Mouse (Mus musculus) adrenal gland, adult (tissue): ENCODE data around the gene Gm20696.
A peak's percentile ranks its signal among the peaks of the same experiment; 100 is the strongest.

ENCODE experiments used
- DNase-seq, 2 experiments: peaks; one replicate each; pipeline ENCODE4 v3.0.0; 2022 to 2023; ENCODE audit warnings: low spot score in 1 of 2; ENCODE audit not compliant: inconsistent age in 2 of 2

Gene Gm20696

GRCm38 (mm10) chr6:99265945-99266656, 400.5 kb downstream of the Gm20696 start:
- peak in 1 of 2 experiments; percentile 42 for DNase-seq

GRCm38 (mm10) chr6:99265173-99265572, 401.4 kb downstream of the Gm20696 start:
- no peak for DNase-seq

- no peak for DNase-seq
Observed at GRCm38 (mm10) chr6:99264192-99265093, 402.2 kb downstream of the Gm20696 start.

DNA sequence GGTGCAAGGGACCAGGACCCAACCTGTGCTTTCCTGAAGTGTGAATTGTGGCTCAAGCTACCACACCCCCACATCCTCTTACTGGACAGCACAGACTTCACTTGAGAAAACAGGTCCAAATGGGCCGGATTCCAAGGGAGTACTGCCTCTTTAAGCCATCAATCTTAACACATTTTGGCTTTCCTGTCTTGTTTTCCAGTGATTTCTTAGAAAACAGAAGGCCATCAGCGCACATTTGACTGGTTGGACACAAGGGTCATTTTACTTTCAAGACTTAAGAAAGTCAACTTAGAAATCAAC, 402.8 kb downstream of the Gm20696 start:
- no peak for DNase-seq

DNA sequence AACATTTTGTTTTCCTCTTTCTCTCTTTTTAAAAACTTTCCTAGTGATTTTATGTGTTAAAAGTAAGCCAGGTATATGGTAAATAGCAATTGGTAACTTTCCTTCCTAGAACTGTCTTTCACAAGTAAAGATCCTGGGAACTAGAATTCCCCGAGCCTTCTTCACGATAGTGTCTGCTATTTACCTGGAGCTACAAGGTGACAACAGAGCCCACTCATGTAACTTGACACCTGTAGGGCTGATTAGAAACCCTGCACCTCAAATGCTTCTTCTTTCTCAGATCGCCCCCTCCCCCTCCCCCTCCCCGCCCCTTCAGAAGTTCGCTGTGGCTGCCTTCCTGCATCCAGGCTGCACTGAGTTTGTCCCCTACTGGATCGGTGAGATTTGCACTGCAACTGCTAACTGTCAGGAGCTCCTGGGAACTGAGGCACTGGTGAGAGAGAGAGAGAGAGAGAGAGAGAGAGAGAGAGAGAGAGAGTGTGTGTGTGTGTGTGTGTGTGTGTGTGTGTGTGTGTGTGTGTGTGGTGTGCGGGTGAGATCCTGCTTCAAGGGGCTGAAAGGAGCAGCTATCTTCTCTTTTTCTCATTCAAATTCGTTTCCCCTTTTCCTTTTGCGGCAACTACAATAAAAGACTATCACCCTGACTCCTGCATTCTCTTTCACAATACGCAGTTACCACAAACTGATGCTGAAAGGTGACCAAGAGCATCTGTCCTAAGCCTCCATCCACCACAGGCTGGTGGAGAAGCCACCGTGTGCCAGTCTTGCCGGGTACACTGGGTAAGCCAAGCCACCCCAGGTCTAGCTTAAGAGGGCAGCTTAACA, 403.3 kb downstream of the Gm20696 start:
- DNase-seq: no peak

- DNase-seq: no peak
Observed at GRCm38 (mm10) chr6:99261737-99262130, 404.9 kb downstream of the Gm20696 start.

- no peak for DNase-seq
Observed at GRCm38 (mm10) chr6:99260941-99261736, 405.5 kb downstream of the Gm20696 start.

- DNase-seq: no peak
Observed at GRCm38 (mm10) chr6:99258346-99258745, 408.3 kb downstream of the Gm20696 start.

DNA sequence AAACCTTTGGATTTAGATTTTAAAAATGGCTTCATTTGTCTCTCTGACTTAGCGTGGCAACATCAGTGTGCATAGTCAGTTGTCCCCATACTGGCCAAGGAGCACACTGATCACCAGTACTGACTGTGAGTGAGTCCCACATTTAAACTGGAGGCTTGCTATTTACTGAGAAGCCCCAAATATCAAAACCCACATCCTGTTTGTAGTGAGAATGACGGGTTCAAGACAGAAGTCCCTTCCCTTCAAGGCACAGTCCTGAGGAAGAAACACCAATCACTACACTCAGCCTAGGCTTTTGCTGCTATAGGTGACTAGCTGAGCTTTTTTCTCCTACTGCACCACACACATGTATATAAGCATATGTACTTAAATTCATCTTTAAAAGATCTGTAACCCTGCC, 408.9 kb downstream of the Gm20696 start:
- no peak for DNase-seq

DNA sequence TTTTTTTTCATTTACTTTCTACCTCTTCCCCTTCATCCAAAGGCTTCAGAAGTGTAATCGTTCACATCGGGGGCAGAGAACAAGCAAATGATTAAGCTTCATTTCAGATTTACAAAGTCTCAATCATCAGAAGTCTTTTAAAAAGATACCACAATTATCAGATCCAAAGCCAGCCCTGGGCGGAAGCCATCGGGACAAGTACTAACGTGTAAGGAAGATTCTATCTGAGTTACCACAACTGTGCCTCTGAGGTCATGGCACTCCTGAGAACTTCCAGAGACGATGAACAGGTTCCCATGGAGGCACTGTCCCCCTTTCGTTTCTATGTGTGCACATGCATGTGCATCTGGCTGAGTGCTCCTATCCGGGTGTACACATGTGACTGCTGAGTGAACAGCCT, 413.3 kb downstream of the Gm20696 start:
- DNase-seq: no peak

GRCm38 (mm10) chr6:99252816-99253215, 413.8 kb downstream of the Gm20696 start:
- no peak for DNase-seq

DNA sequence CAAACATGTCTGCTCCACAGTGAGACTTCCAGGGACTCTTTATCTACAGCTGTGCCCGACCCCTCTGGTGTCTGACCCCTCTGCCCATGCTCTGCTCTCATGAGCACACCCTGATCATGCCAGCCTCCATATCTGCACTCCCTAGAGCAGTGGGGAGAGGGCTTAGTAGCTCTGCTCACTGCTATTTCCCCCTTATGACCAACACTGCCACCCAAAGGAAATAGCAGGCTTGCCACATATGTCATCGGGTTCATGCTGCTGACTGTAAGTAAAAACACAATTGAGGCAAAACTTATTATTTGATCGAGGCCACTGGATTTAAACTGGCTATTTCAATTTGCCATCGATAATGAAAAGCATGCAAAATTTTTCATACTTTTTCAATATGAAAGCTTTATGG, 414.7 kb downstream of the Gm20696 start:
- no peak for DNase-seq

DNA sequence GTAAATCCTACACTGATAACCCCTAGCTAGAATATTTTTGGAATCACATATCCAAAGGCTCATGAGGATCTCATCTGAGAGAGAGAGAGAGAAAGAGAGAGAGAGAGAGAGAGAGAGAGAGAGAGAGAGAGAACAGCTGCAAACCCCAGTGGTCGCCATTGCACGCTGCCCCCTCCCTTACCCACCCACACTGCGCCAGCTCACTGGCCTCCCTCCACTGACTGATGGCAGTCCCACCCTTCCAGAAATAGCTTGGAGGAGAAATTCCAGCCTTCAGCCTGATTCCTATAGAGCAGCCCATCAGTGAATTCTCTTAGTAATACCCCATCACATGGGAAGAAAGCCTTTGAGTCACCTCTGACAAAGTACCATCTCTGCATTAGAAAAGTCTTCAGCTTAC, 415.4 kb downstream of the Gm20696 start:
- DNase-seq: no peak

DNA sequence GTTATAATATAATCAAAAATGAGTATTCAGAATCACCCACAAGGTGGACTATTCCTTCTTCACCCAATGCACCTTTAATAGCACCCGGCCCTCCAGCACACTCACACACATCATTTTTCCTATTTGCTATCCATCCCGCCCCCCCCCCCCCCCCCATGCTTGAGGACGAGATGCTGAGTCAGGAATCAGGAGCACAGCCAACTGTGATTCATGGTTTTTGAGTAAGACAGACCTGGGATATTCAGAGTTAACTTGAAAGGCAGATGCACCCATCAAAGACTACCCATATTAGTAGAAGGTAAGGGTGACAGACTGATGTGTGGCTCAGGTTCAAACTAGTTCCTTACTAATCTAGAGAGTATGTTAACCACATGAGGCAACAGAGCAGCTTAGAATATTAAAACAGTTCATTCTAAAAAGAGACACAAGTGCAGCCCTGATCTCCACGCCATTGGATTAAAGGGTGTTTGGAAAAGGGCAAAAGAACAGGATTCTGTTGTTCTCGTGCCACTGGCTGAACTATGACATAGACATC, 417.0 kb downstream of the Gm20696 start:
- no peak for DNase-seq

- no peak for DNase-seq
Observed at GRCm38 (mm10) chr6:99248396-99248795, 418.2 kb downstream of the Gm20696 start.

GRCm38 (mm10) chr6:99241625-99242395, 424.8 kb downstream of the Gm20696 start:
- no peak for DNase-seq

GRCm38 (mm10) chr6:99240764-99241163, 425.8 kb downstream of the Gm20696 start:
- no peak for DNase-seq

GRCm38 (mm10) chr6:99235588-99235987, 431.0 kb downstream of the Gm20696 start:
- DNase-seq: no peak

DNA sequence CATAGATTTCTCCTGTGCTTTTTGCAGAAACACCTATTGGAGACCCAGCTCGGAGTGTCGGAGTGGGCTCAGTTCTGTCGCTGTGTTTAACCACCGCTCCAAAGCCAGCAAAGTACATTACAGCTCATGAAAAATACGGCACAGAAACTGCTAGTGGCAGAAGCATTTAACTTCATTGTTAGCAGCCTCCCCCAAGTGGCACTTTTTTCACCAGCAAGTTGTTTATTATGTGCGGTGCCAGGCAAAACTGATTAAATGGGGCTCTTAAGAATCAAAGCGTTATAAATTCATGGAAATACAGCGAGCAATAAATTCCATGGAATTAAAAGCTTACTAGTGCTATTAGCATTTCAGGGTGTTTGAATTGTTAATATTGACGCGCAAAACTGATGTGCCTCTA, 433.2 kb downstream of the Gm20696 start:
- DNase-seq: no peak
